Mouse (Mus musculus): ENCODE results near the gene Pon2.

Gene Pon2

DNA sequence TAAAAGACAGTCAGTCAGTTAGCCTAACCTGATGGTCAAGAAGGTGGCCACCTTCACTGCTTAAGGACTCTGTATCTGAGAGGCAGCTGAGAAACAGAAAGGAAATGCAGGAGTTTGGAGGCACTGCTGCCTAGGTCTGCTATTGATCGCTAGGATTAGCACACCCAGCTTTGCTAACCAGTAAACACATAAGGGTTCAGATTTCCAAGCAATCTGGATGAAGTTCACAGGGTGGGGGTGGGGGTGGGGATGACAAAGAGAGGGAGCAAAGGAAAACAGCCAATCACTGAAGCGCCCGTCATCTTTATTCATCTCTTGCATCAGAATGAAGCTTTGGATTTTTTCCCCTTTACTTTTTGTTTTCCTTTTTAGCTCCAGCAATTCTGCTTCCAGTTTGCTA lies 76.2 kb downstream of the Pon2 start:
- DNase-seq: no peak

DNA sequence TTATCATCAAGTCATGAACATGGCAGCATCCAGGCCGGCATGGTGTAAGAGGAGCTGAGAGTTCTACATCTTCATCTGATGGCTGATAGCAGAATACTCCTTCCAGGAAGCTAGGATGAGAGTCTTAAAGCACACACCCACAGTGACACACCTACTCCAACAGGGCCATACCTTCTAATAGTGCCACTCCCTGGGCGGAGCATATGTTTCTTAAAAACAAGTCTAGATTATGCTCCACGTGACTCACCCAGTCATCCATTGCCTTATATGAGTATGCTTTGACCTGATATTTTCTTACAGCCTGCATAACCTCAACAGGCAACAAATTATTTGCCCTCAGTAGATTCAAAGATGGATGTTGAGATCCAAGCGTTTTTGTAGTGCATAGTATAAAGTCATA lies 80.1 kb downstream of the Pon2 start:
- no peak for DNase-seq

Data from cerebellum, adult 8-10 months (tissue).